Mouse (Mus musculus) spleen, adult 2 months (tissue): ENCODE measurements around the gene Foxn1.

Source experiments
- CTCF ChIP-seq: fragments of 200-500 bp; IDR thresholded peaks from 2 replicates; pipeline ENCODE4 v1.5.1; 2011; ENCODE audit warnings: mild to moderate bottlenecking, inconsistent platforms; ENCODE audit not compliant: insufficient read depth, insufficient read length, insufficient replicate concordance; ENCODE audit errors: extremely low read depth
- POLR2A ChIP-seq: fragments of 200-500 bp; IDR thresholded peaks from 2 replicates; pipeline ENCODE4 v1.6.1; 2011; ENCODE audit warnings: low read depth, low read length, inconsistent platforms

GRCm38 (mm10) chr11:78349441-78350358 is 36.7 kb downstream of the Foxn1 start:
- TF ChIP-seq CTCF = no peak
- no peak for TF ChIP-seq POLR2A
